Mouse (Mus musculus) gastrocnemius, postnatal 36 days (tissue): ENCODE results near the gene Psmb3. TPM values are rescaled to one million over a fixed set of nuclear protein-coding genes. Genes with fewer than 3 reads are reported as not detected.

ENCODE experiments used
- DNase-seq, 2 experiments: peaks; one replicate each; pipeline ENCODE4 v3.0.0; 2022
- intact Hi-C: fragments of 180-260 bp; cut with DNase I; formaldehyde crosslinking; loops from one replicate; pipeline ENCODE4 v1.15.1; 2025
- microRNA-seq, 2 experiments: library from miRNA; unstranded; fragments of <30 nt; microRNA quantifications; one replicate each; pipeline ENCODE4 v1.2.0; 2021
- total RNA-seq, 2 experiments: library from RNA; stranded (reverse); gene quantifications; 2 replicates each; pipeline ENCODE4 v1.2.3; 2021

The Psmb3 gene
- total RNA-seq, 2 experiments from 2014 or later, result 124 to 129 TPM

DNA sequence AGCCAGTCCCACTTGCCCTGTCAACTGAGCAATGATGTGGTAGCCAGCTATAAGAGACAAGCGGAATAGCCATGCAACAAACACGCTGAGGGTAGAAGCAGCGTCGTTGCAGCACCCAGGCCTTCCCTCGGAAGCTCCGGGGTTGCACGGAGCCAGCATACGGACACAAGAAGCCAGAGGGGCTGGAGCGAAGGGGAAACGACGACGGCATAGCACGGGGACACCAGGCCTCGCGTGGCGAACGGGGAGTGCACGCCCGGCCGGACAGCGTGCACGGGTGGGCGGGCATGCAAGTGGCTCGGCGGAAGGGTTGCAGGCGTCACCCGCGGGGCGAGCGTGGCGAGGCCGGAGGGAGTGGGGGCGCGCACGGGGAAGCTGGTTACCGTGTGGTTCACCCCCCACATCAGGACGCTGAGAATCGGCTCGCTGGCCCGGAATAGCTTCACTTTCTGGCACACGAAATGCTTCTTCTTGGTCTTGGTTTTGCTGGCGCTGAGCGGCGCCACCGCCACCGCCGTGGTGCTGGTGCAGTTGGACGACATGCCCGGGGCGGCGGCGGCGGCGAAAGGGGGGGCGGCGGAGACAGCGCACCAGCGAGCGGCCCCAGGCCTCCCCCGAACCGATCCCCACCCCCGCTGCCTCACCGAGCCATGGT, 41.0 kb downstream of the Psmb3 start, which contains the start of gene Pip4k2b:
TSS of gene Pip4k2b (minus strand) at position 642 of the 655 bp plus-strand sequence.
- intact Hi-C loops, result loop anchor here (5.0 kb wide), 1 partner anchor 42 kb away; the partner anchor contains the start of genes Pcgf2 and Psmb3
- DNase-seq, result peak in 1 of 2 experiments; percentile 39

DNA sequence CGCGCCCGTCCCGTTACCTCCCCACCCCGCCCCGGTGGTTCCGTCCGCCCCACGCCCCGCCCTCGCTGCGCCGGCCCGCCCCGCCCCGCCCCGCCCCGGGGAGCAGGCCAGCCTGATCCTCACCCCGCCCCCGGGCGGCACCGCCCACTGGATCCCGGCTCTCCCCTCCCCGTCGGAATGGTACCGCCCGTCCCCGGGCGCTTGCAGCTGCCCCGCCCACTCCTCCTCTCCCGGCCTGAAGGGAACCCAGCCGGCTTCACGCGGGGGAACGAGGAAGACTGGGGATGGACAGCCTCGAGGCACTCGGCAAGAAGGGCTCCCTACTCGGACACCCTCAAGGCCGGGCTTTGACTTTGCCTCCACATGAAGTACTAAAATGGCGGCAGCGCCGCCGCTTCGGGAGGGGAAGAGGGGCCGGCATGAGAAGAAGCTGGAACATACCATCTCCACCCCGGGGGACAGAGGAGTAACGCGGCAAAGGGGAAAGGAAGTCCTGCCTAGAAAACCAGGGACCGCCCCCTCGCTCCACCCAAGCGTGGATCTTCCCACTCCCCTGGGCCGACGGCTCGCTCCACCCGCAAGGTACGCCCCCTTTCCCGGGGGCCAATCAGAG, 41.6 kb downstream of the Psmb3 start:
- peak; percentile 98 to 99 for DNase-seq

DNA sequence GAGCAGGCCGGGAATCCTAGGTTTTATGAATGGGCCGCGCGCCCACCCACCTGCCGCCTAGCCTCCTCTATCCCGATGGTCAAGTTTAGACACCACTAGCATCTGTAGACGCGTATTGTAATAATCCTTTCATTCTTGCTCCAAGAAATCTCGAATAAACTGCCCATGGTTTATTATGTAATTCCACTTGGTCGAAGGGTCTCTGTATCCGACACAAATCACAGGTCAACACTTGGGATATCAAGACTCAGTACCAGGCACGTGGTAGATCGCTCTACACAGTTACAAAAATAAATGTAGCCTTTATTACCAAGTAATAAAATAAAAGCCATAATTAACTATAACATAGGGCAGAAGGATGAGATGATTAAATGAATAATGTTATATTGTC, 42.1 kb downstream of the Psmb3 start:
- intact Hi-C loops, result no loop called here

More for the DNA sequence above, 41.6 kb downstream of the Psmb3 start:
- intact Hi-C loops, result loop anchor here (5.0 kb wide), 1 partner anchor 43 kb away; the partner anchor contains the start of genes Pcgf2 and Psmb3

DNA sequence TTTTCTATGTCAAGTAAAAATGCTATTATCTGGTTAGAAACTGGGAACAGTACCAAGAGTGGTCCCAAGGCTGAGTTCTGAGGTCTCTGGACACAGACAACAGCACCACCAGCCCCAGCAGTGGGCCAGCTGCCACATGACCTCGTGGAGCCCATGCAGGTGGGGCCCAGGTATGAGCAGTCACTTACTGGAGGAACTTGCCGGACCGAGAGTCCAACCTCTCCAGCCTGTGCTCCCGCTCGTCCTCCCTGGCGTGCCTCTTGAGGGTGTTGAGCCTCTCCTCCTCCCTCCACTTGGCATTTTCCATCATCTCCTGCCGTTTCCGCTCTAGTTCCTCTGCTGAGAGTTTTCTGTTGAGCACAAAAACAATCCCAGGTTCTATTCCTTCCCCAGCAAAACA, 44.6 kb downstream of the Psmb3 start:
- DNase-seq, result peak in 1 of 2 experiments; percentile 26
- intact Hi-C loops, result no loop called here

More for the DNA sequence above, 42.1 kb downstream of the Psmb3 start:
- DNase-seq, result no peak

DNA sequence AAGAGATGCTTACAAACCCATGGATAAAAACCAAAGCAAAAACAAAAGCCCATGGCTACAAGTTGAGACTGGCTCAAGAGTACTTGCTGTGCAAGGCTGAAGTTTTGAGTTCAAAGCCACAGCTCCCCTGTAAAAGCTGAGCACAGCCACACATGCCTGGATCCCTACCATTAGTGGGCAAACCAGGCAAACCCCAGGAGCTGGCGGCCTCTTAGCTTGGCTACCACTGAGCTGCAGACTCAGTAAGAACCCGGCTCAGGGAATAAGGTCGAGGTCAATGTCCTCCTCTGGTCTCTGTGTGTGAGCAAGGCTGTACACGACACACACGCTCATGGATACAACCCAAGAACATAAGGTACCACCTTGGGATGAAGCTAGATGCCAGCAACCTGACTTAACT, 45.3 kb downstream of the Psmb3 start:
- no peak for DNase-seq
- intact Hi-C loops, result no loop called here

DNA sequence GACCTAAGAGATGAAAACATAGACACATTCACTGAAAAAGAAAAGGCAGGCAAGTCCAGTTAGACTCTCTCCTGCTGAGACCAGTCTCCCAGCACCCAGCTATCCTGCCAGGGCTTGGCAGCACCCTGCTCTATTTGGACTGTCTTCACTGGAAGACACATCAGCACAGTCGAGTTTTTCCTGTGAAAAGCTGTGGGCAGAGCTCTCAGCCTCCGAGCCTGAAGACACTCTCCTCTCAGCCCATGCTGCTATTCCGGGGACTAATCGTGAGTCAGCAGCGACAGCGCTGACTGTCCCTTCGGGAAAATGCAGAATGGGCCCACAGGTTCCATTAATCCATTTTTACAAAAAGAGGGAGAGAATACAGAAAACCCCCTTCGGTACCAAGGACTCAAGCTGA, 50.1 kb downstream of the Psmb3 start:
- intact Hi-C loops, result no loop called here

DNA sequence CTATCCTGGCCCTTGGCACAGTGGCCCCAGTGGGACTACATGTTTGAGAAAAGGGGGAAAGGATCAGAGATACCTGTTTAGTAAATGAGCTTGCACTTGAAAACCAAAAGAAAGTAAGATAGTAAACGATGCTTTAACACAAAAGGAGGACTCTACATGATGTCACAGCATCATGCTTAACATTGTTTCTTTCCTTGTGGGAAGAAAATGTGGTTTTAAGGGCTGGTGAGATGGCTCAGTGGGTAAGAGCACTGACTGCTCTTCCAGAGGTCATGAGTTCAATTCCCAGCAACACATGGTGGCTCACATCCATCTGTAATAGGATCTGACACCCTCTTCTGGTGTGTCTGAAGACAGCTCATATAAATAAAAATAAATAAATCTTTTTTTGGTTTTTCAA, 54.9 kb downstream of the Psmb3 start:
- intact Hi-C loops, result no loop called here

More for the DNA sequence above, 50.1 kb downstream of the Psmb3 start:
- DNase-seq, result no peak

DNA sequence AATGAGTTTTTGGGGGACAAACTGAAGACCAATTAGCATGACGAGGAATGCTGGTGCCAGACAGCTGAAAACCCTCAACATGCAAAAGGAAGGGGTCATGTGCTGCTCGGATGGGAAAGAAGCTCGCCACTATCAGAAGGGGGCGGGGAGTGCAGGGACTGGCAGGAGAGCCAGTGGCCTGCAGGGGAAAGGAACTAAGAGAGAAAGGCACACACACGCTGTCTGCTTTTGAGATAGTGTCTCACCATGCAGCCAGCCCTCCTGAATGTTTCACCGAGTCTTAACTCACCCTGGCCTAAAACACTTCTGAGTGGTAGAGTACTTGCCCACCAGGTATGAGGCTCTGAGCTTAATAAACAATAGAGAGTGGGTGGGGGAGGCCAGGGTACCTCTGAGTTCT, 55.7 kb downstream of the Psmb3 start:
- DNase-seq, result no peak
- intact Hi-C loops, result no loop called here

More for the DNA sequence above, 54.9 kb downstream of the Psmb3 start:
- DNase-seq, result no peak

DNA sequence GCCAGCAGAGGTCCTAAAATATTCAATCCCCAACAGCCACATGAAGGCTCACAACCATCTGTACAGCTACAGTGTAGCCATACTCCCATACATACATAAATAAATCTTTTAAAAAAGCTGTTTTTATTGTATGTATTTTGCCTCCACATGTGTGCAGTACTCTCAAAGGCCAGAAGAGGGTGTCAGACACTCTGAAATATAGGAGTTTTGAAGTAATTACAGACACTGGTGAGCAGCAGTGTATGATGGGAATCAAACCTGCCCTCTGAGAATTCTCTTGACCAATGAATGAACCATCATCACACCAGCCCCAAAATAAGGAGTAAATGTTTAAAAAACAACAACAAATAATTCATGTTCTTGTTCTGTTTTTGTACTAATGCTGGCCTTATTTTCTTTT, 58.4 kb downstream of the Psmb3 start:
- no peak for DNase-seq
- intact Hi-C loops, result no loop called here

Small RNA genes lying within 50 kb of the gene (microRNA-seq; reads per million reads assigned to microRNA genes)
- 0 to 0.72 reads per million in 2 experiments for gene Gm24158
- gene Mir6927, result 0 reads per million in 2 experiments
- gene Mir8102, result 0 to 0.36 reads per million in 2 experiments

Other genes starting within 250 kb of the Psmb3 start
- not detected for gene 4933428G20Rik, start 203.1 kb upstream of the Psmb3 start, total RNA-seq
- gene Srcin1, start 127.2 kb upstream of the Psmb3 start, total RNA-seq, result under 1 TPM; 0.59 to 0.72 TPM
- gene Epop, start 73.7 kb upstream of the Psmb3 start, total RNA-seq, result 1 to 10 TPM in 1 of 2 experiments, under 1 TPM in 1; 0.91 to 1.2 TPM
- 10 to 100 TPM; 40.7 to 46.4 TPM for gene Mllt6, start 40.0 kb upstream of the Psmb3 start, total RNA-seq
- 100 to 1,000 TPM; 103 to 108 TPM for gene Cisd3, start 17.6 kb upstream of the Psmb3 start, total RNA-seq
- 1 to 10 TPM; 2.1 to 2.3 TPM for gene Pcgf2, start 2.9 kb upstream of the Psmb3 start, total RNA-seq
- 10 to 100 TPM; 44.0 to 47.0 TPM for gene Pip4k2b, start 41.3 kb downstream of the Psmb3 start, total RNA-seq
- gene Cwc25, start 63.2 kb downstream of the Psmb3 start, total RNA-seq, result 1 to 10 TPM; 5.5 to 5.7 TPM
- gene 1700001P01Rik, start 72.5 kb downstream of the Psmb3 start, total RNA-seq, result not detected
- gene Rpl23, start 79.0 kb downstream of the Psmb3 start, total RNA-seq, result 100 to 1,000 TPM; 349 to 430 TPM
- gene Lasp1, start 95.6 kb downstream of the Psmb3 start, total RNA-seq, result 10 to 100 TPM; 14.2 to 15.4 TPM
- under 1 TPM; 0.31 to 0.64 TPM for gene B230217C12Rik, start 137.4 kb downstream of the Psmb3 start, total RNA-seq
- gene Fbxo47, start 180.8 kb downstream of the Psmb3 start, total RNA-seq, result not detected